Mouse (Mus musculus) small intestine, adult 2 months (tissue): Measurements from ENCODE around the gene Pmvk. TPM values are rescaled to one million over a fixed set of nuclear protein-coding genes. Genes with fewer than 3 reads are reported as not detected.
A peak's percentile ranks its signal among the peaks of the same experiment; 100 is the strongest.

Experiments
- H3K27ac ChIP-seq: fragments of 200-500 bp; 2 replicates; pipeline ENCODE4 v1.5.1; 2012; ENCODE audit warnings: low read depth, low read length, control low read depth, inconsistent platforms; ENCODE audit not compliant: insufficient read depth
- H3K27me3 ChIP-seq: fragments of 200-500 bp; 2 replicates; pipeline ENCODE4 v1.6.1; 2012; ENCODE audit warnings: mild to moderate bottlenecking, moderate library complexity, low read length, inconsistent platforms; ENCODE audit not compliant: control insufficient read depth, insufficient read depth
- H3K36me3 ChIP-seq: fragments of 200-500 bp; 2 replicates; pipeline ENCODE4 v1.6.1; 2012; ENCODE audit warnings: mild to moderate bottlenecking, low read length, control low read depth, inconsistent platforms; ENCODE audit not compliant: control insufficient read depth, insufficient read depth
- H3K4me1 ChIP-seq: fragments of 200-500 bp; 2 replicates; pipeline ENCODE4 v1.6.1; 2012; ENCODE audit warnings: low read length, inconsistent platforms, mixed read lengths; ENCODE audit not compliant: control insufficient read depth, insufficient read depth, insufficient read length
- H3K4me3 ChIP-seq: fragments of 200-500 bp; 2 replicates; pipeline ENCODE4 v1.5.1; 2012; ENCODE audit warnings: low read depth, mild to moderate bottlenecking, control low read depth, inconsistent platforms, low read length, moderate library complexity
- CTCF ChIP-seq: fragments of 200-500 bp; IDR thresholded peaks from 2 replicates; pipeline ENCODE4 v1.5.1; 2012; ENCODE audit warnings: low read depth, mild to moderate bottlenecking, control low read depth, inconsistent platforms, low read length, moderate library complexity, mixed read lengths; ENCODE audit not compliant: insufficient replicate concordance, insufficient read length; ENCODE audit errors: extremely low read depth
- POLR2A ChIP-seq: fragments of 200-500 bp; IDR thresholded peaks from 2 replicates; pipeline ENCODE4 v1.6.1; 2012; ENCODE audit warnings: low read depth, mild to moderate bottlenecking, control low read depth, inconsistent platforms, low read length, moderate library complexity
- WGBS: fragments of 180-500 bp; shearing (Covaris S2); methylation state at CpG from one replicate; pipeline ENCODE4 v1.1.7; 2018; 5-methylcytosine and 5-hydroxymethylcytosine counted together
- polyA plus RNA-seq: library from polyadenylated mRNA; depleted of rRNA; stranded (reverse); fragments of >200 nt; gene quantifications from 2 replicates; pipeline ENCODE4 v1.2.3, GENCODE M21; 2012

The Pmvk gene
- polyA plus RNA-seq, 1 experiment = 18.3 TPM

DNA sequence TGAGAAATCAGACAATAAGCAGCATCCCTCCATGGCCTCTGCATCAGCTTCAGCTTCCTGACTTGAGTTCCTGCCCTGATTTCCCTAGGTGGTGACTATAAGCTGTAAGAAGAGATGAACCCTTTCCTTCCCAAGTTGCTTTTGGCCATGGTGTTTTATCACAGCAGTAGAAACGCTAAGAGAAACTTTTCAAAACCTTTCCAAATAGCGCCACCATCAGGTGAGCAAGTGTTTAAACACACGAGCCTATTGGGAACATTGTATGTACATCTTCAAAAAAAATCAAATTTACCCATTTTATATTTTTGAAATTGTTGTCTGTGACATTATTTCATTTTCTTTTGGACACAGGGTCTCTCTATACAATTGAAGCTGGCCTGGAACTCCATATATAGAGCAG lies 42.0 kb downstream of the Pmvk start:
- Histone ChIP-seq H3K4me1 (no peaks in the 10 kb centered on the region), H3K36me3 (no peaks in the 10 kb centered on the region), H3K27me3 (no peaks in the 10 kb centered on the region), H3K4me3 (no peak overlapping the region), H3K27ac (no peak overlapping the region)
- 70% methylated on average over 3 of the region's 3 CpGs for WGBS
- TF ChIP-seq POLR2A (no peak), CTCF (no peak)

DNA sequence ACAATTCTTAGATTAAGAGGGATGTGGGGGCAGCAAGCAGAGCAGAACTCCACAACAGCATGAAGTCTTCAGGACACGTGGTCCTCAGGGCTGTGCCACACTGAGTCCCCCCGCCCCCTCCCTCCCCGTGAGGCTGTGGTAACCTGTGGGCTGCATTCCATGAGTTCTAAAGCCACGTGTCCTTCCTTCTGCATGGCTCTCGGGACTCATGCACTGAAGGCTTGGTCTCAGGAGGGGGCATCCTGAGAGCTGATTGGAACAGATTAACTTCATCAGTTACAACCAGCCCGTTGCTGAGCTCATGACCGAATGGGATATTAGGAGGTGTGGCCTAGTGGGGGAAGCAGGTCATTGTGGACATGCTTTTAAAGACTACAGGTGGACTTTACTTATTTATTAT lies 45.4 kb downstream of the Pmvk start:
- WGBS = 46% methylated on average over 7 of the region's 7 CpGs
- no peaks in the 10 kb centered on the region for H3K27me3 ChIP-seq
- no peaks in the 10 kb centered on the region for H3K4me1 ChIP-seq
- no peaks in the 10 kb centered on the region for H3K36me3 ChIP-seq
- no peak for TF ChIP-seq POLR2A
- no peak for TF ChIP-seq CTCF
- no peak overlapping the region for H3K4me3 ChIP-seq
- H3K27ac ChIP-seq = no peak overlapping the region

GRCm38 (mm10) chr3:89501486-89501885 lies 47.1 kb downstream of the Pmvk start:
- TF ChIP-seq CTCF (no peak), POLR2A (no peak)
- no peak overlapping the region for H3K4me3 ChIP-seq
- H3K36me3 ChIP-seq = no peaks in the 10 kb centered on the region
- H3K4me1 ChIP-seq = no peaks in the 10 kb centered on the region
- 0 out of 2 replicates have a peak, but pooled peaks cover under 1% of the 10 kb centered on the region for H3K27me3 ChIP-seq
- H3K27ac ChIP-seq = no peak overlapping the region

DNA sequence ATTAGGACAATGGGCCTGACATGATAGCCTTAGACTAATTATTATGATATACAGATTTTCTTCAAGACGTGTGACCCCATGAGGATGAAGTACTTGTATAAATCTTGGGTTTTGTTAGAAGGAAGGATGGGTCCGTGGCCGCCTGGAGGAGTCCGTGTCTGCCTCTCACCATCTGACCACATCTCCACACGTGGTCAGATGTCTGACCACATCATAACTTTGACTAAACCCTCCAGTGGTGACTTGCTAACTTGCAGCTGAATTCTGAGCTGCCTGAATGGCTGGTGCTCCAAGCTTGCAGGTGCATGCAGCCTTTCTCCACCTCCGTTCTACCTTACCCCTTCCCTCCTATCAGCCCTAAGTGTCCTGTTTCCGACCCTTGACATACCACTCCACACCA lies 48.2 kb downstream of the Pmvk start:
- Histone ChIP-seq H3K36me3 (no peaks in the 10 kb centered on the region), H3K27ac (no peak overlapping the region), H3K4me3 (no peak overlapping the region), H3K27me3 (peaks cover 3% of the 10 kb centered on the region; the same call in 1 of the 2 replicates), H3K4me1 (no peaks in the 10 kb centered on the region)
- TF ChIP-seq CTCF (no peak), POLR2A (no peak)
- WGBS = 70% methylated on average over 7 of the region's 7 CpGs

DNA sequence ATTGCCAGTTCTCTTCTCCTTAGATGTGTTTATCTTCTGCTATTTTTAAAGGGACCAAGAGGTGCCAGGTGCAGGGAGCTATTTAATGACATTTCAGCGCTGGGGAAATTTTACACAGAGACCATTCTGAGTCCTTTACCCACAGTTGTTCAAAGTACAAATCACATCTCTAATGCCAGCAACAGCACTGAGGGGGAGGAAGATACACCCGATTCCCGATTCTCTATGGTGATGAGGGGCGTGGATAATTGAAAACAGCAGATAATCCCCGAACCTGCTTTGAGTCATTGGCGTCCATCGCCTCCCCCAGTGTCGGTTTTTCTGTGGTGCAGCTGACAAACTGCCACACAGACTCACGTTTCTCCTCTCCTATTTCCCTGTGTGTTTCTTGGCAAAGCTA lies 53.7 kb downstream of the Pmvk start:
- Histone ChIP-seq H3K36me3 (no peaks in the 10 kb centered on the region), H3K27ac (no peak overlapping the region), H3K4me3 (no peak overlapping the region), H3K4me1 (no peaks in the 10 kb centered on the region), H3K27me3 (peaks cover 9% of the 10 kb centered on the region)
- WGBS = 34% methylated on average over 9 of the region's 9 CpGs
- TF ChIP-seq CTCF = no peak
- TF ChIP-seq POLR2A = no peak

DNA sequence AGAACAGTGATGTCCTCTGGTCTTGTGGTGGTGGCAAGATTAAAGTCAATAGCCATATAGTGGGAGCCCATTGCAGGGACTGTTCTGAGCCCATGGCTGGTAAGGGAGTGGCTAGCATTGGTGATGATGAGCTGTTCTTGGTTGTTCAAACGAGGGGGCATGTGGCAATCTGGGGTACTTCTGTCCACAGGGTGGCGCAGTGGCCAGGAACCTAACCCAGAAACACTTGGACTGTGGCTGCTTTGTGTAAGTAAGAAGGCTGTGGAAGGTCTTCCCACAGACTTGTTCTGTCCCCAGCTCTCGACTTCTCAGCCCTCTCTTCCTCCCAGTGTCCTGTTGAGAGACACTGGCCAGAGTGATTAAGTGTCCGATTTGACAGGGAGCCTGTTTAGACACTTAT lies 56.6 kb downstream of the Pmvk start:
- Histone ChIP-seq H3K27ac (no peak overlapping the region), H3K4me1 (no peaks in the 10 kb centered on the region), H3K36me3 (no peaks in the 10 kb centered on the region), H3K27me3 (peaks cover 9% of the 10 kb centered on the region), H3K4me3 (no peak overlapping the region)
- WGBS = 12% methylated on average over 4 of the region's 4 CpGs
- peak; percentile 39; the same call in 1 of the 2 replicates for TF ChIP-seq CTCF
- TF ChIP-seq POLR2A = no peak

DNA sequence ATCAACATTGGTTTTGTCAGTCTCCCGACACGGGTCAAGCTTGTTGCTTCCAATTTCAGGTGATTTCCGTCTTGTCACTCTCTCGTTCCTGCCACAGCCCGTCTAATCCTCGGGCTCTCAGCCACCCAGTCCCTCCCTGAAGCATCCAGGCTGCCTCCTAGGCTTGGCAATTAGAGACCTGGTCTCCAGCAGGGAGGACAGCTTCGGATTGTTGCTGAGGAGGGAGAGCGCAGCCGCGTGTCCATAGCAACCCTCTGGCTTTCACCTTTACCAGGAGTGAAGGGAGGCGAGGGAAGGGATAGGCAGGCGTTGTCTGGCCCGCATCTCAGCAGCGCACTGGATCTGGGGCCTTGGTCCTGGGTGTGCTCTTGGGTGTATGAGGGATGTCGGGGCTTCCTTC lies 57.1 kb downstream of the Pmvk start:
- Histone ChIP-seq H3K27me3 (peaks cover 9% of the 10 kb centered on the region), H3K36me3 (no peaks in the 10 kb centered on the region), H3K4me3 (no peak overlapping the region), H3K4me1 (no peaks in the 10 kb centered on the region), H3K27ac (no peak overlapping the region)
- 31% methylated on average over 15 of the region's 15 CpGs for WGBS
- TF ChIP-seq CTCF (no peak), POLR2A (no peak)

DNA sequence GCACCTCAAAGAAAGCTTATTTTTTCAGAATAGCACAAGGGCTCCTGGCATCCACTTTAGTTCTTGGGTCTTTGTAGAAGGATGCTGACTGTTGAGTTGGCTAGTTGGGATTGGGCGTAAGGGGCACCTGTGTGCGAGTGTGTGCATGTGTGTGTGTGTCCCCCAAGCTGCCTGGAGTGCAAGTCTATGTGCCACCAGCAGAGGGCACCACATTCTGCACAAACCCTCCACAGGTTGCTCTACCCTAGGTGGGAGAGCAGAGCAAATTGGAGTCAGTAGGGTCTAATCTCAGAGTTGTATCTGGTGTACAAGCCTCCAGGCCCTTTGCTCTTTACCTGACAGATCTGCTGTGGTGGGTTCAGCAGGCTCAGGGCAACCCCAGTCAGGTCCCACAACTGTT lies 57.9 kb downstream of the Pmvk start:
- Histone ChIP-seq H3K27me3 (peaks cover 6% of the 10 kb centered on the region; the same call in 1 of the 2 replicates), H3K27ac (no peak overlapping the region), H3K4me1 (no peaks in the 10 kb centered on the region), H3K36me3 (no peaks in the 10 kb centered on the region), H3K4me3 (no peak overlapping the region)
- TF ChIP-seq CTCF (peak; percentile 65; the same call in 1 of the 2 replicates), POLR2A (no peak)
- WGBS = 96% methylated on average over 2 of the region's 2 CpGs
